Mouse (Mus musculus) olfactory bulb, adult 2 months (tissue): ENCODE data around the gene H2-DMa.

Experiments
- CTCF ChIP-seq: fragments of 200-500 bp; IDR thresholded peaks from 2 replicates; pipeline ENCODE4 v1.5.1; 2012; ENCODE audit warnings: low read depth, mild to moderate bottlenecking, low read length, moderate library complexity; ENCODE audit not compliant: insufficient read depth
- POLR2A ChIP-seq: fragments of 200-500 bp; IDR thresholded peaks from 2 replicates; pipeline ENCODE4 v1.6.1; 2012; ENCODE audit warnings: mild to moderate bottlenecking, low read depth, low read length, moderate library complexity; ENCODE audit not compliant: insufficient read depth

- no peak for TF ChIP-seq CTCF
- TF ChIP-seq POLR2A = no peak
Observed at GRCm38 (mm10) chr17:34126826-34127420, 7.6 kb downstream of the H2-DMa start.
